Mouse (Mus musculus): ENCODE measurements around the gene Card14. TPM values are rescaled to one million over a fixed set of nuclear protein-coding genes. Genes with fewer than 3 reads are reported as not detected.

Card14 gene
- polyA plus RNA-seq, 1 experiment from 2014 or later, result 1.2 TPM

DNA sequence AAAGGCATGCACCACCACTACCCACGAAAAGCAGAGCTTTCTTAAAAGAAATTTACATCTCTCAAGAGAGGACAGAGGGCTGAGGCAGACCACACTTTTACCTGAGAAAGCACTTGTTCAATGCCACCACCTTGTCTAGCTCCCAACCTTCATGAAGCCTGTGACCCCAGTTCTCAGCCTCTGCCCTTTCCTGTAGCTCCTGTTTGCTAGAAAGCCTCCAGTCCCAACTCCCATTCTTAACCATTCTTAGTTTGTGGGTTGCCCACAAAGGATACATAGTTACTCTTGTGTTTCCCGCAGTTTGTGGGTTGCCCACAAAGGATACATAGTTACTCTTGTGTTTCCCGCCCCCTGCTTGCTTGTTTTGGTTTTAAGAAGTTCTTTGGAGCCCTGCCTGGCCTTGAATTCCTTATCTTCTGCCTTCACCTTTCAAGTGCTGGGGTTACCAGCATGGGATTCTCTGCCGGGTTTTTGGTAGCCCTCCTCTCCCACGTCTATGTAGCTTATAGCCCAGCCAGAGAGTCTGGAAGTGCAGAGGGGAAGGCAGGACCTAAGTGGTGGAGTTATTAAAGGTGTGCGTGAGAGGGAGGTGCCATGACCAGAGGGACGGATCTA, 83.9 kb downstream of the Card14 start:
- ATAC-seq (replicated peaks; ENCODE audit: low FRiP score, low read depth), result no peak
- no peak for TF ChIP-seq CTCF (IDR thresholded peaks at IDR 0.05; ENCODE audit: low read depth)
- Histone ChIP-seq H3K36me3 (ENCODE audit: insufficient read depth, low read length) (no peaks in the 10 kb centered on the region), H3K4me1 (replicated peaks; ENCODE audit: insufficient read depth, low read length) (peaks cover 12% of the 10 kb centered on the region), H3K9me3 (replicated peaks; ENCODE audit: low read length) (no peaks in the 10 kb centered on the region), H3K27ac (0 out of 2 replicates have a peak overlapping the region, but pooled peaks have one; percentile 94), H3K4me3 (replicated peaks; ENCODE audit: low read depth, low read length) (peak overlapping the region; percentile 70; the same call in 1 of the 2 replicates), H3K4me2 (ENCODE audit: low read length) (peak overlapping the region; percentile 96; the same call in 1 of the 2 replicates), H3K27me3 (ENCODE audit: insufficient read depth, low read length) (no peaks in the 10 kb centered on the region), H3K9ac (ENCODE audit: low read depth, low read length) (no peak overlapping the region)
- no peak for DNase-seq (ENCODE audit: low spot score)
- 50% methylated on average over 7 of the region's 7 CpGs for WGBS

DNA sequence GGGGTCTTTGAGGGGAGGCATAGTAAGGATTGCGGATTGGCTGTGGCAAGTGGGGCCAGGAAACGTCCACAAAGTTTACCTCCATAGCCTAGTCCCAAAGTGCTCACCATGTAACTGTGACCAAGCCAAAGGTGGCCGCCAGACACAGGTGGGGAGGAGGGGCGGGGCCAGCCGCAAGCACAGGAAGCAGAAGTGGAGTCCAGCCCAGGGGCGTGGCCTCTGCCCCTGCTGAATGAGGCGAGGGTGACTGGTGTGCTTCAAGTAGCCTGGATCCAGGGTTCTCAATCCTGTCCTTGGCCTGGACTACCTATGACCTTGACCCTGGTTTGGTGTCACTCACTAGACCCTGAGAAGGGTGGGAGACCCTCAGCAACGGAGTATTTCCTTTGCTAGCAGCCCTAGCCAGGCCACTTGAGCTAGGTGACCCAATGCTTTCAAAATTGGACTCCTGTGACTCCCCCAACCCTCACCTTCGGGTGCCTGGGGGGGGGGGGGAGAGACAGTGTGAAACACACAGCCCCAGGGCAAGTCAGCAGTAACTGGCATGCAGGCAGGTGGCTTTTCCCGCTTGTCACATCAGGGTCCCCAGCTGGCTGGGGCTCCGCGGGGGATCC, 84.5 kb downstream of the Card14 start:
- no peaks in the 10 kb centered on the region for H3K27me3 ChIP-seq (ENCODE audit: insufficient read depth, low read length)
- H3K9ac ChIP-seq (ENCODE audit: low read depth, low read length), result no peak overlapping the region
- H3K4me1 ChIP-seq (replicated peaks; ENCODE audit: insufficient read depth, low read length), result peaks cover 12% of the 10 kb centered on the region
- no peaks in the 10 kb centered on the region for H3K9me3 ChIP-seq (replicated peaks; ENCODE audit: low read length)
- TF ChIP-seq CTCF (IDR thresholded peaks at IDR 0.05; ENCODE audit: low read depth), result no peak
- WGBS, result 17% methylated on average over 12 of the region's 12 CpGs
- peak overlapping the region; percentile 76 for H3K4me2 ChIP-seq (ENCODE audit: low read length)
- DNase-seq (ENCODE audit: low spot score) (peak; percentile 54), ATAC-seq (replicated peaks; ENCODE audit: low FRiP score, low read depth) (peak; percentile 67)
- H3K4me3 ChIP-seq (replicated peaks; ENCODE audit: low read depth, low read length), result peak overlapping the region; percentile 59
- H3K36me3 ChIP-seq (ENCODE audit: insufficient read depth, low read length), result no peaks in the 10 kb centered on the region
- peak overlapping the region; percentile 81; the same call in 1 of the 2 replicates for H3K27ac ChIP-seq

GRCm38 (mm10) chr11:119392800-119393482, 85.4 kb downstream of the Card14 start, which contains the start of gene Rnf213:
Gene Rnf213 (plus strand): TSS chr11:119393100.
- Histone ChIP-seq H3K36me3 (ENCODE audit: insufficient read depth, low read length) (no peaks in the 10 kb centered on the region), H3K4me2 (ENCODE audit: low read length) (peak within 1 kb of the TSS; percentile 76), H3K4me3 (replicated peaks; ENCODE audit: low read depth, low read length) (peak within 1 kb of the TSS; percentile 59), H3K9ac (ENCODE audit: low read depth, low read length) (peak within 1 kb of the TSS; percentile 65), H3K27ac (peak within 1 kb of the TSS; percentile 81), H3K4me1 (replicated peaks; ENCODE audit: insufficient read depth, low read length) (peaks cover 12% of the 10 kb centered on the region), H3K27me3 (ENCODE audit: insufficient read depth, low read length) (no peaks in the 10 kb centered on the region), H3K9me3 (replicated peaks; ENCODE audit: low read length) (no peaks in the 10 kb centered on the region)
- peak; percentile 39; the same call in 1 of the 2 replicates for TF ChIP-seq CTCF (IDR thresholded peaks at IDR 0.05; ENCODE audit: low read depth)
- DNase-seq (ENCODE audit: low spot score), result peak; percentile 90
- WGBS, result under 1% methylated on average over 19 of the region's 19 CpGs
- peak; percentile 34; the same call in 1 of the 2 replicates for ATAC-seq (replicated peaks; ENCODE audit: low FRiP score, low read depth)

DNA sequence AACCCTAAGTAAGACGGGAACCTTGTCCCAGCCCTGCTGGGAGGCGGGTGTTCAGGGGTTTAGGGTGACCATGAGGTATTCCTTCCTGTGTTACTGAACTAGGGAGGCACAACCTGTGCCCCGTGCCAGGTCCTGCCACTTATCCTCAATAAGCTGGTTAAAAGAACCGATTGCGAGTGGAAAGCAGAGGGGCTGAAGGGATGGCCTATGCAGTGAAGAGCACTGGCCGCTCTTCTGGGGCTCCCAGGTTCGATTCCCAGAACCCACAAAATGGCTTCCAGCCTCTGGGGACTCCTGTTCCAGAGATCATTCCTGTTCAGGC, 85.9 kb downstream of the Card14 start:
- DNase-seq (ENCODE audit: low spot score) (no peak), ATAC-seq (replicated peaks; ENCODE audit: low FRiP score, low read depth) (no peak)
- H3K27ac ChIP-seq, result peak overlapping the region; percentile 81
- no peaks in the 10 kb centered on the region for H3K36me3 ChIP-seq (ENCODE audit: insufficient read depth, low read length)
- no peaks in the 10 kb centered on the region for H3K27me3 ChIP-seq (ENCODE audit: insufficient read depth, low read length)
- H3K4me2 ChIP-seq (ENCODE audit: low read length), result peak overlapping the region; percentile 76
- H3K4me3 ChIP-seq (replicated peaks; ENCODE audit: low read depth, low read length), result peak overlapping the region; percentile 59
- no peaks in the 10 kb centered on the region for H3K9me3 ChIP-seq (replicated peaks; ENCODE audit: low read length)
- peaks cover 12% of the 10 kb centered on the region for H3K4me1 ChIP-seq (replicated peaks; ENCODE audit: insufficient read depth, low read length)
- WGBS, result 26% methylated on average over 7 of the region's 7 CpGs
- H3K9ac ChIP-seq (ENCODE audit: low read depth, low read length), result peak overlapping the region; percentile 65
- no peak for TF ChIP-seq CTCF (IDR thresholded peaks at IDR 0.05; ENCODE audit: low read depth)

DNA sequence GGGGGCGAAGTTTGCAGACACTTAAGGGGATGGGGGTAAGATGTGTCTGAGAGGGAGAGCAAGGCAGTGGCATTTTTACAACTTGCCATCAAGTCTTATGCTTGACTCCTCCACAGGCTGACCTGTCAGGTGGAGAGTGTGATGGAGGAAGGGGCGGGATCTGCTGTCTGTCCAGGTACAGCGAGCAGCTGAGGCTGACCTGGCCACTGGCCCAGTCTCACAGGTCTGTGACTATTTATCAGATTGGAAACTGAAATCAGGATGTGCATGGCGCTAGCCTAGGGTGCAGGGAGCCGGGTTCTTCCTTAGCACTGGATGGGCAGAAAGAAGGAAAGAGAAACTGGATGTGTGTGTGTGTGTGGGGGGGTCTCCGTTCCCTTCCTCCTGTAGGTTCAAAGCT, 86.6 kb downstream of the Card14 start:
- no peaks in the 10 kb centered on the region for H3K9me3 ChIP-seq (replicated peaks; ENCODE audit: low read length)
- ATAC-seq (replicated peaks; ENCODE audit: low FRiP score, low read depth) (no peak), DNase-seq (ENCODE audit: low spot score) (no peak)
- peaks cover 12% of the 10 kb centered on the region for H3K4me1 ChIP-seq (replicated peaks; ENCODE audit: insufficient read depth, low read length)
- no peak overlapping the region for H3K27ac ChIP-seq
- peak overlapping the region; percentile 59 for H3K4me3 ChIP-seq (replicated peaks; ENCODE audit: low read depth, low read length)
- no peak for TF ChIP-seq CTCF (IDR thresholded peaks at IDR 0.05; ENCODE audit: low read depth)
- 41% methylated on average over 6 of the region's 6 CpGs for WGBS
- no peaks in the 10 kb centered on the region for H3K36me3 ChIP-seq (ENCODE audit: insufficient read depth, low read length)
- peak overlapping the region; percentile 76 for H3K4me2 ChIP-seq (ENCODE audit: low read length)
- H3K27me3 ChIP-seq (ENCODE audit: insufficient read depth, low read length), result no peaks in the 10 kb centered on the region
- no peak overlapping the region for H3K9ac ChIP-seq (ENCODE audit: low read depth, low read length)

MicroRNAs encoded within 50 kb of the gene (microRNA counts, 519-probe panel; counts per million panel counts)
- microRNA mmu-miR-1932, result 330 counts per million, percentile 68 among the panel's probes with 10 or more counts

Small RNA genes lying within 50 kb of the gene (microRNA-seq; reads per million reads assigned to microRNA genes)
- not detected for gene Mir1932

Other genes with a start within 250 kb of the Card14 start
- 8.0 and 9.7 TPM in 2 replicates for gene Cbx4, start 221.5 kb upstream of the Card14 start, polyA plus RNA-seq (2015; fragmentation: Nextera tagmentation; extraction: Ambion mirVana)
- 9.2 and 9.5 TPM in 2 replicates for gene Tbc1d16, start 79.3 kb upstream of the Card14 start, polyA plus RNA-seq (2015; fragmentation: Nextera tagmentation; extraction: Ambion mirVana)
- gene Ccdc40, start 79.2 kb upstream of the Card14 start, polyA plus RNA-seq (2015; fragmentation: Nextera tagmentation; extraction: Ambion mirVana), result 3.3 and 4.0 TPM in 2 replicates
- 64.6 and 68.5 TPM in 2 replicates for gene Gaa, start 39.9 kb upstream of the Card14 start, polyA plus RNA-seq (2015; fragmentation: Nextera tagmentation; extraction: Ambion mirVana)
- gene Eif4a3, start 7.7 kb upstream of the Card14 start, polyA plus RNA-seq (2015; fragmentation: Nextera tagmentation; extraction: Ambion mirVana), result 260 and 285 TPM in 2 replicates
- gene Sgsh, start 47.8 kb downstream of the Card14 start, polyA plus RNA-seq (2015; fragmentation: Nextera tagmentation; extraction: Ambion mirVana), result 9.8 and 10.1 TPM in 2 replicates
- 8.0 and 8.3 TPM in 2 replicates for gene Slc26a11, start 47.8 kb downstream of the Card14 start, polyA plus RNA-seq (2015; fragmentation: Nextera tagmentation; extraction: Ambion mirVana)
- 8.8 and 10.0 TPM in 2 replicates for gene Rnf213, start 85.3 kb downstream of the Card14 start, polyA plus RNA-seq (2015; fragmentation: Nextera tagmentation; extraction: Ambion mirVana)
- 16.2 and 16.3 TPM in 2 replicates for gene Endov, start 183.6 kb downstream of the Card14 start, polyA plus RNA-seq (2015; fragmentation: Nextera tagmentation; extraction: Ambion mirVana)
- gene Nptx1, start 240.0 kb downstream of the Card14 start, polyA plus RNA-seq (2015; fragmentation: Nextera tagmentation; extraction: Ambion mirVana), result 0.18 and 0.21 TPM in 2 replicates

Data from kidney, postnatal 0 days (tissue).